Mouse (Mus musculus): ENCODE measurements around the gene Cd28.
"Not testable (repeated sequence)": the region's sequence is repeated elsewhere in the genome, so short reads cannot be mapped to it uniquely, and the experiment has no call there.

Gene Cd28

DNA sequence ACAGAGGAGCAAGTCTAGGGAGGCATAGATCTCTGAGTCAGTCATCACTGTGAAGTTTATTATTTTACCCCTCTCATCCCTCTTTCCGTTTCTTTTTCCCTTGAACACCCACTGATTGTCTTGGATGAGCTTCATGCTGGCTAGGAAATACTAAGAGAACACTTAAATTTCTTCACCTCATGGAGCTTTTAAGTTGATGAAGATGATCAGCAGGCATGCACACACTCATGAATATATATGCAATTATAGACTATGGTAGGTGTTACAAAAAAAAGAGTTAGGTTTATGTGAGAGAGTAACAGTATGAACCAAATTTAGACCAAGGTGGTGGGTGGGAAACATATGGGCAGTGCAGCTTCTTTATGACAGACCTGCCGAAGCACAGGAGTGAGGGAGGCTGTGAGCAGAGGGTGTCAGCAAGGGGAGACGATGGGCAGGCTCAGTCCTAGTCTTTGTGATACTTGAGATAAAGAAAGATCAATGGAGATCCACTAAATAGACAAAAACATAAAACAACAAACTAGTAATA, 79.1 kb downstream of the Cd28 start:
- no peak for DNase-seq (ENCODE audit: extremely low spot score, low spot score)

DNA sequence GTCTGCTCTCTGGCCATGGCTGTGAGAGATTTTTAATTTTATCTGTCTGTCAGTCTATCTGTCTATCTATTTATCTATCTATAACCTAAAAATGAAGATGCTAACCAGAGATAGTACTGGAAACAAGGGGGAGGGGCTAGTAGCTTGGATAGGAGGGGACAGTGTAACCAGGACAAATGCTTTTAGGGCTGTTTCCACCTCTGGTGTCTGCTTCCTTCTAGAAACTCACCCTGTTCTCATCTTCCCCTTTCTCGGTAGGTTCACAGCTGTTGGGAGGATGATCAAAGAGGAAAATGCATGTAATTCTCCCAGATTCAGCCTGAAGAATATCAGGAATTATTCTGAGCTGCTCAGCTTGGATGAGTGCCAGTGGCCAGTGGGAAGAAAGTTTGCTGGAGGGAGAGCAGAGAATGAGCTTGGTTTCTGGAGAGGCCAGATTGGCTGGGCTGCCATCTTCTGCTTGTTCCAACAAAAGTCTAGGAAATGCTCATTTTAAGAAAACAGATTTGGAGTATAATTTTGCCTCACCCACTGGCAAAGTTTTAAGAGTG, 83.3 kb downstream of the Cd28 start:
- DNase-seq (ENCODE audit: extremely low spot score, low spot score) = no peak

DNA sequence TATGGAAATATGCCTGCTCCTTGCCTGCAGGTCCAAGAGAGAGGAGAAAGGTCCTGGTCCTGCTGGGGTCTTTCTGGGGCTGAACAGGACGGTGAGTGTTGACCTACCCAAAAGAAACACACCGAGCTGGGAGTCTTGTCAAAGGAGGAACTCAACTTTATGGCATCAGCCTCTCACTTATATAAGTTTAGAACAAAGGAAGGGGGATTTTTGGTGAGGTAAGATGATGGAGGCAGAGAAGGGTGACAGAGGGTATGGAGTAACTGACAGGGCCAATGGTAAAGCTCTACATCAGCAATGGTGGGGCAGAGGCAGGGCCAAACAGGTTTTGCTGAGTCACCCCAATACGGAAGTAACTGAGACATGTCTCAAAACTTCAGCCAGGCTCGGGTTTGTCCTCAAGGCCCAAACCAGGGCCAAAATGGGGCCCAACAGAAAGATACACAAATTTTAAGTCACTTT, 84.6 kb downstream of the Cd28 start:
- no peak for DNase-seq (ENCODE audit: extremely low spot score, low spot score)

DNA sequence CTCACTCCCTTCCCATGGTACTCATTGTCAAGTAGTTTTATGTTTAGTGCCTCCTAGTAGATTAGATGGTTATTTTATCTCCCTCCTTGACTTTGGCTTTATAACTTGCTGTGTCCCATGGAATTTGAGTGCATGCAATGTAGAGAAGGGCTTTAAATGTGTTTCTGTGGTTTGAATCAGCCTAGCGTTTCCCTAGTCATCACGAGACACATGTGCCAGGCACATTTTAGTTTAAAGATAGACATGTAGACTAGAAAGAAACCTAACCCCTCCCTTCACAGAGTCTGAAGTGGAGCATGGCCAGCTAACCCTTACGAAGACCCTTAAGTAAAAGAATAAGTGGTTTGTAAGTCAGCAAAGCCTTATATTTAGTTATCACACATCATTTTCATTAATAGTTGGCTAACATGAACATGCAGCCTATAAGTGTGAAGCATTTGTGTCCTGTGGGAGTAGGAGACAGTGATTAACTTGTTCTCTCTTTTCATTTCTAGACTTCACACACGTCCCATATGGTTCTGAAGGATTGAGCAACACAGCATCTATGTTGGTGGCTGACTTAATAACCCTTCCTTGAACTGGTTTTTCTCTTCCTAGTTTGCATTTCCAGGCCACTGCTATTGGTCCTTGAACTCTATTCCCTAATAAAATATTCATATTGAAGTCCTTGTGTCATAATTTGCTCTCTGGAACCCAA, 86.7 kb downstream of the Cd28 start:
- no peak for DNase-seq (ENCODE audit: extremely low spot score, low spot score)

DNA sequence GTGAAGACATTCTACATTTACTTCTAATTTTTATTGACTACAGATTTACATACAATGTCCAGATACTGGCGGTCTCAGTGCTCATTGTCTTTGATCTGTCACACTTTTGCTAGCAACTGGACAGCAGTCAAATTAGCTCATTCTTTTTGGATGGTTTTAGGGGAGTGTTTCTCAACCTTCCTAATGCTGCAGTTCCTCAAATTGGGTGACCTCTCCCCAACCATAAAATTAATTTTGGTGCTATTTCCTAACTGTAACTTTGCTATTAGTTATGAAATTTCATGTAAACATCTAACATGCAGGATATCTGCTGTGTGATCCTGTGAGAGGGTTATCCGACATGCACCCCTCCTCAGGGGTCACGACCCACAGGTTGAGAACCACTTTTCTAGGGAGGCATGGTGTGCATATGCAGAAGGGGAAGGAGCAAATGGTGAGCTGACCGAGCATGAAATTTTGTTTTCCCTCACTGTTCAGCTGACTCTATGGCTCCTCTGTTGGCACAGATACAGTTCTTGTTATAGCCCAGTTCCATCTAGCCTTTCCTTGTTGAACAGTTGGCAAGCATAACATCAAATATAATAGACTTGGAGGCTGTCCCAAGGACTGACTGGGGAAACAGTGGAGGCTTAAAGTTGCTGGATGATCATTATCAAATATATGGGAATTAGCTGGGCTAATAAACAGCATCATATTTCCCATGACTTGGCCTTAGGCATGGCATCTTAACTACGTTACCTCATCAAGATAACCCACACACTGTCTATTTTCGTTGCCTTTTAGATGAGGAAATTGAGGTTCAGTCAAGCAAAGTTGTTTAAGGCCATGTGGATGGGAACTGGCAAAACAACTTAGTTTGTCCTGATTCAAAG, 87.5 kb downstream of the Cd28 start:
- no peak for DNase-seq (ENCODE audit: extremely low spot score, low spot score)

DNA sequence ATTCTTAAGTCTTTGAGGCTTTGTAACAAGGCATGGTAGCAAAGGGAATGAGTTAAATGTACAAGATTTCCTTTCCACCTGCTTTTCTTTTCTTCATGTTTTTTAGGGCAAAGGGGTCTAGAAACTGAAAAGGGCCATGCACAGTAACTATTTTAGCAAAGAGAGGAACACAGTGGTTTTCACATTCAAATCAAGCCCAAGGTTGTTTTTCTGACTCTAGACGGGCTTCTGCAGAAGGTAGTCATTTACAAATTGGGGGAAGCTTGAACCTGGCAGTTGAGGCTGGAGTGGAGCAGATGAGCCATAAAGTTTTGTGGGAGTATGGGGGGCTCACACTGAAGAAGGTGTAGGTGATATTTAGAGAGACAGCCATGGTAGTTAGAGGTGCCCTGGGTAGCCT, 88.6 kb downstream of the Cd28 start:
- no peak for DNase-seq (ENCODE audit: extremely low spot score, low spot score)

DNA sequence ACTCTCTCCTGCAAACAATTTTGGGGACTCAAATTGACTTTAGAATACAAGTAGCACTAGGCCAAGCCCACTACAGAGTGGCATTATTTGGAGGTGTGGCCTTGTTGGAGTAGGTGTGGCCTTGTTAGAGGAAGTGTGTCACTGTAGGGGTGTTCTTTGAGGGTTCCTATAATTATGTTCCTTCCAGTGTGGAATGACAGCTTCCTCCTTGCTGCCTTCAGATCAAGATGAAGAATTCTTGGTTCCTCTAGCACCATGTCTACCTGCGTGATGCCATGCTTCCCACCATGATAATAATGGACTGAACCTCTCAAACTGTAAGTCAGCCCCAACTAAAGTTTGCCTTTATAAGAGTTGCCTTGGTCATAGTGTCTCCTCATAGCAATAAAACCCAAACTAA, 91.1 kb downstream of the Cd28 start:
- DNase-seq (ENCODE audit: extremely low spot score, low spot score) = no peak

DNA sequence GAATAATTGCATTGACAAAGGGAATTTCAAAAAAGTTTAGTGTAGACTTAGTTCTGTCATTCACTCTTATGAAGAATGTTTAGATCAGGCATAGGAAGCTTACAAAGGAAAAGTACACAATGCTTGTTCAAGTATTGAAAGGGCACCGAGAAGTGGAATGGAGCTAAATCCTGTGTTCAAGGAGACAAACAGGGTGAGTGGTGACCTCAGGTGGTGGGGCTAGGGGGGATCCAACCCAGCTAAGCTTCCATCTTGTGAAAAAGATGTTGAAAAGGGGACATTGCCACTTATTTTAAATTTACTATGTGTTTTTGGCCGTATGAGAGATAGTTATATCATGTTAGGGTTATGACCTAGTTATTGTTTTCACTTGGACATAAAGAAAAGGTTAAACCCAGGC, 91.9 kb downstream of the Cd28 start:
- no peak for DNase-seq (ENCODE audit: extremely low spot score, low spot score)

DNA sequence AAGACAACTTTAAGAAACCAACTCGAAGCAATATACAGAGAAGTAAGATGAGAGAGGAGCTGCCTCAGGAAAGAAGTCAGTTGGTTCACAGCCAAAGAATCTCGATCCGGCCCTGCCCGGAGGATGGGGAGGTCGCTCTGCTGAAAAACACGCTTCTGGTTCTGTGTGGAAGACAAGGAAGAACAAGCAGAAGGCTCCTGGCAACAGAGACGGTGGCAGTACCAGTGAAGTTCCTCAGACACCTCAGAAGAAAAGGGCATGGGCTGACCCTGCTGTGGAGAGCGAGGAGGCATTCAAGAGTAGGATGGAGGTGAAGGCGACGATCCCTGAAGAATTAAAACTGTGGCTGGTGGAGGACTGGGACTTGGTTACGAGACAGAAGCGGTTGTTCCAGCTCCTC, 92.6 kb downstream of the Cd28 start:
- DNase-seq (ENCODE audit: extremely low spot score, low spot score) = no peak

DNA sequence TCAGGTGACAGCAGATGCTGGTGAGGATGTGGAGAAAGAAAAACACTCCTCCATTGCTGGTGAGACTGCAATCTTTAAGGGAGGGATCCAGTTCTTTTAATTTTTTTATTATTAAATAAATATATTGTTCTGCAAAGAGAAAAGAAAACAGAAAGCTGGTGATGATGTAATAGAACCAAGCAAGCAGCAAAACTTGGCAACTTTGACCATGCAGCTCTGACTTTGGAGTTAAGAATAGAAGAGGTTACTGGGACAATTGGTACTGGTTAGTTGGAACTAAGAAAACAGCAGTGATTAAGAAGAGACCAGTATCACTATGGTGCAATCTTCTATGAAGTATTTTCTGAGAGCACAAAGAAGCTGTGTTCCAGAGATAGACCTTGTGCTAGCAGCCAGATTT, 94.2 kb downstream of the Cd28 start:
- DNase-seq (ENCODE audit: extremely low spot score, low spot score) = no peak

DNA sequence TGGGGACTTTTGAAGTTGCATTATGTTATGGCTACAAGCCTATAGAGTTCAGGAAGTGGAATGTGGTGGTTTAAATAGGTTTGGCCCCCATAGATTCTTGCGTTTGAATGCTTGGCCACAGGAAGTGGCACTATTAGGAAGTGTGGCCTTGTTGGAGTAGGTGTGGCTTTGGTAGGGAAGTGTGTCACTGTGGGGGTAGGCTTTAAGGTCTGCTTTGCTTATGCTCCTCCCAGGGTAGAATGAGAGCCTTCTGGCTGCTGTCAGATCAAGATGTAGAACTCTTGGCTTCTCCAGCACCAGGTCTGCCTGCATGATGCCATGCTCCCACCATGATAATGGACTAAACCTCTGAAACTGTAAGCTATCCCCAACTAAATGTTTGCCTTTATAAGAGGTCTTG, 95.4 kb downstream of the Cd28 start:
- DNase-seq (ENCODE audit: extremely low spot score, low spot score) = no peak

DNA sequence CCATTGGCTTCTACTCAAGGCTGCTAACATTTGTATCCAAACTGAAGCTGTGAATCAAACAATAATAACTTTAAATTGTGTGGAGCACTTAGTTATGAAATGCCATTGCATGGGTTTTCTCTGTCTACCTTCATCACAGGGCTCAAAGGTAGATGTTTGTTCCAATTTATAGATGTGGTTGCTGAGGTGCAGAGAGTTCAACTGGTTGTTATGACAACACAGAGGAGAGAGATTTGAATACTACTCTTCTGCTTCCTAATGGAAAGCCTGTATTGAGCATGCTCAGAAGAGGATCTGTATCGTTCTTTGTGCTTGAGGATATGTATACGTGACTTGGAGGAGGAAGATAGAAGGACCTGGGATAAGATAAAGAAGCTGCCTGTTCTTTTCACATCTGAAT, 96.8 kb downstream of the Cd28 start:
- no peak for DNase-seq (ENCODE audit: extremely low spot score, low spot score)

DNA sequence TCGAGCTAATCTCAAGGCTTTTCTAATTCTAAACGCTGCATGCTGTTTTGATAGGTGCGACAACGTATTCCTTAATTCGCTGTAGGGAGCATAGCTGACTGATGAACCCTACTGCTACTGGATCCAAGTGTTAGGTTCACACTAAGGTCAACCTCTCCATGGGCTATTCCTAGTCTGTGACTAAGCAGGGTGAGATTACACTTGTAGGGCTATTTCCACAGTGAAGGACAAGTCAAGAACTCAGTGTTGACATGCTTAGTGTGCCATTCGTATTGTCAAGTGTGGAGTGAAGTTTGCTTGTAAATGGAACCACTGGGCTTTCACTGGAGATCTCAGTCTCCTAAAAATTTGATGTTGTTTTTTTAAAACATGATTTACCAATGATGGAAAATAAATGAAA, 99.3 kb downstream of the Cd28 start:
- DNase-seq (ENCODE audit: extremely low spot score, low spot score) = no peak

DNA sequence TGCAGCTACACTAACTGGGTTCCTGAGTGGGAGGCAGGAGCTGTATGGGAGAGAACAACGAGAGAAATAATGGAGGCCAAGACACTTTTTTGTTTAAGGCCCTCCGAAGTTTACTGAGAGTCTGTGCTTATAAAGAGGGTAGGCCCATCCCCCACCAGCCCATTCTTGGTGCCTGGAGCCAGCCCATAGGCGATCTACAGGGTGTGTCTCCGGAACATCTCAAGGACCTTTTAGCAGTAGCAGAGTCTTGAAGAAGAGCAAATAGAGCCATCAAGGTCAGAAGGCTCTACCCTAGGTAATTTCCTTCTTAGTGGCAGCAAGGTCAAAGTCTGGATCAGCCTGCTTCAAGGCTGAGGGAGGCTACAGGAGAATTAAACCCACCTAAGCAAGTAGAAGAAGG, 101.9 kb downstream of the Cd28 start:
- not testable (repeated sequence) for DNase-seq (ENCODE audit: extremely low spot score, low spot score)

DNA sequence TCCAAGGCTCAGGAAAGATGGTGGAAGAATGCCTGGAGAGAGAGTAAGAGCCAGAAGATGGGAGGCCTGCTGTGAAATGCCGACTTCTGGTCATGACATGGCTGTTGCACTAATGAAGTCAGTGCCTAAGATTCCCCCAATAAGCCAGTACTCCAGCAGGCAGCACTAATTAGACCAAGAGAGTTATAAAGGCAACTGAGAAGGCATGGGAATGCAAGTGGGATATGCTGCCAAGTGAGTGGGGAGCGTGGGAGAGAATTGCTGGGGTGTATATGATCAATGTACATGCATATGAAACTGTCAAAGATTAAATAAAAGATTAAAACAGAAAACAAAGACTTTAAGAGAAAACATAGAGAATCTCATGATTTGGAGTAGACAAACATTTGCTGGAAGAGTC, 103.4 kb downstream of the Cd28 start:
- no peak for DNase-seq (ENCODE audit: extremely low spot score, low spot score)

DNA sequence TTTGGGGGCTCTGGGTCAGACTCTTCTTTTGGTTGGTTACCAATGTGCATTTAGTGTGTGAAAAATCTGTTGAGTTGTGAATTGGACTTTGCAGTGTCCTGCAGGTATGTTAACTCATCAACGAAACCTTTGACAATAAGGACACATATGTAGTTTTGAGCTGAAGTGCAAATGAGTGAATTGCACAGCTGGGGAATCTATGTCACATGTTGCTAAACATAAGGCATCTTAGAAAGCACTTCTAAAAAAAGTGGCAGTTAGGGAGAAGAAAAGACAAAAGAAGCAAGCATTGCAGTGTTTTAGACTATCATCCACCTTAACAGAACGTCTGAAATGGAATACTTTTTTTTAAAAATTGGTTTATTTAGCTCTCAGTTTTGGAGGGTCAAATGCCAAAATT, 104.4 kb downstream of the Cd28 start:
- DNase-seq (ENCODE audit: extremely low spot score, low spot score) = no peak

DNA sequence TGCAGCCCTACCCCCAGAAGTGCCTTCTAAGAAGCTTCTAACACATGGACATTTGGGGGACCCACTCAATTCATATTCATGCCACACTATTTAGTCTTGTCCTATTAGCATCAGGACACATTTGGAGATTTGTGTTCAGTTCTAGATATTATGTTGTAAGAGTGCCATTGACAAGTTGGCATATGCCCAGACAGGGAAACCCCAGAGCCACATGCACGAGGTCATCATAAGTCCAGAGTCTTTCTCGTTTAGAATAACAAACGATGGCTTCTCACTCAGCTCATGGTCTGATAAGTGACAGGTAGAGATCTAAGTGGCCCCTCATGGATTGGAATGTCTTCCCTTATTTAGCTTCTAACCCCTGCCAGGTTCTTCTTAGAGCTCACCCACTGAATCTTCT, 105.0 kb downstream of the Cd28 start:
- no peak for DNase-seq (ENCODE audit: extremely low spot score, low spot score)

Data from neural tube, embryonic 10.5 days (tissue).